Mouse (Mus musculus): ENCODE measurements around the gene Hhipl1. TPM values are rescaled to one million over a fixed set of nuclear protein-coding genes. Genes with fewer than 3 reads are reported as not detected.

Hhipl1 gene
- total RNA-seq, 2 experiments from 2014 or later = not detected

DNA sequence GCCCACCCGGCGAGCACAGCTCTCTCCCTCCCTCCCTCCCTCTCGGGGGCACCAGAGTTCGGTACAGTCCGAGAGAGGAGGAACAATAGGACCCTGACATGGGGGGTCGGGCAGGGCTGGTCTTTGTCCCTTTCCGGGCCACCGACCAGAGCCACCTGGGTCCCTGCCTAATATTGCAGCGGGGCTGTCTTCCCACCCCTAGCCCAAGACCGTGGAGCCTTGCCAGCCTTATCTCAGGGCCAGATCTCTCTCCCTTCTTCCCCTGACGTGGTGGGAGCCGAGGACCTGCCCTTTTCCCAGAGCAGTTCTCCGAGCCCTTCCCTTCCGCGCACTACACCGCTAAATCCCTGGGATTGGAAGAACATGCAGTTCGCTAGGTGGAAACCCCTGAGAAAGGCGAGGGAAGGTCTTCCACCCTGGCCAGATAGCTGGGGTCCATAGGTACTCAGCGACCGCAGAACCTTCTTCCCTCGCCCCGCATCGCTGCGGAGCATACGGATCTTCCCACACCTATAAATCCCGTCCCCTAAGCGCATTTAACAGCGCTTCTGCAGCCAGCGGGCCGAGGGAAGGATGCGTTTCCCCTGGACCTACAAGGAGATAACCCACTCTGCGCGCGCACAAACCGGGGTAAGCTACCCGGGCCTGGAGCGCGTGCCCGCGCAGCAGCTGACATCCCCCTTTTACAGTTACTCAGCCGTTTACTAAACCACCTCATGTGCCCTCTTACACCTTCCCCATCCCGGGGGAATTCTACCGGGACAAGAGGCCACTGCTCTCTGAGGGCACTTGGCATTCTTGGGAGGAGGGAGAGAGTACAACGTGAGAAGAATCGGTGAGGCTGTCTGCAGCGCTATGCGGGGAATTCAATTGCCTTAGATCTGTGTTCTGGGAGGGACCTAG is 29.9 kb upstream of the Hhipl1 start:
- no peak for ATAC-seq (replicated peaks; ENCODE audit: low FRiP score, low TSS enrichment, poor library complexity, severe bottlenecking)

GRCm38 (mm10) chr12:108277341-108277841 is 28.7 kb upstream of the Hhipl1 start:
- no peak for ATAC-seq (replicated peaks; ENCODE audit: low FRiP score, low TSS enrichment, poor library complexity, severe bottlenecking)

DNA sequence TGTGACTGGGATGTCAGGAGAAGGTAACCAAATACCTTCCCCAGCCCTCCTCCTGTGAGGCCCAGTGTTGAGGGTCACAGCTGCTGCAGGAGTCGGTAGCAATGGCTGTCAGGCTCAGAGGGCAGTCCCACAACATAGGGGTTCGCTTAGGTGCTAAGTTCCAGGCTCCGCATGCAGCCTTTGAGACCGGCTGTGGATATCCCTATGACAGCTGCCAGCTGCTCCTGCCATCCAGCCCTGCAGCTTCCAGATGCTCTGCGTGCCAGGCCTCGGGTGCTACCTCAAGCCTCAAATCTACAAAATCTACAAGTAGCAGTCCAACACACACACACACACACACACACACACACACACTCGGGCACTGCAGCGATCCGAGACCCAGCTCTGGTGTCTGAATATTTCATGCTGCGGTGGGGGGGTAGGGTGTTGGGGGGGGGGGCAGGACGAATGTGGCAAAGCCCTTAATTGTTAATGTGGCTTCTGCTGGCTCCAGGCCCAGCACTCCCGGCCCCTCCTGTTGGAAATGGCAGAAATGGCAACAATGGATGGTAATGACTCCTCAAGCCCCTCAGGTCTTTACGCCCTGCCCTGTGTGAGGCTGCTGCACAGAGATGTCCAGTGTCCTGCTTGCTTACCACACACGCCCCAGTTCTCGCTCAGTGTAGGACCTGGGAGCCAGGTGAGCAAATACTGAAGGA is 27.7 kb upstream of the Hhipl1 start:
- ATAC-seq (replicated peaks; ENCODE audit: low FRiP score, low TSS enrichment, poor library complexity, severe bottlenecking) = no peak

DNA sequence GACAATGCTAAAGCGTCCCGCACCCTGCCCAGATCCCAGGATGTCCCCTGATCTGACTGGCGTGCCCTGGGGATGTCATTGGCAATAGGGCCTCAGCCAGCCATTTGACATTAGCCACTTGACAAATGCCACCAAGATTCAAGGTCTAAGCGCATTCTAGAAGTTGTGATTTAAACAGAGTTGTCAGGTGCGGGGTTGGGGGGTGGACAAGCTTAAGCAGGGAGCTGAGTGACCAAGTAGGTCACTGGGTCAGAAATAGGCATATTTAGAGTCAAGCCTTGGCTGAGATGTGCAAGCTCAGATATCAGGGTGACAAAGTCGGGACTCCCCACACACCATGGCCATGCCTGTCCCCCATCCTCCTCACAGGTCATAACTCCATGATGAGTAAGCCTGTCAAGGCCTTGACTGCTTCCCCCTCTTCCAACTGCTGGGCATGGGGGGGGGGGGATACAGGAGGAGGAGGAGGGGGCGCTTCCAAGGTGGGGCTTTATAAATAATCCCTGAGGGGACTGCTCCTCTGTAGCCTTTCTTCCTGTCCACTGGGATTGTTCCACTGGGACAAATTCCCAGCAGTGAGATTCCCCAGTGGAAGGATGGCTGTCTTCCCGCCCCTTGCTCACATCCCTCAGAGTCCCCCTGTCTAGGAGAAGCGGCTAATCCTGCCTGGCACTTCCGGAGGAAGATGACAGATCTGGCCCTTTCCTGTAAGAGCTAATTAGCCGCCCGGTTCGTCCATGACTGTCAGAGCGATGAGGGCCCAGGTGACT is 21.4 kb upstream of the Hhipl1 start:
- no peak for ATAC-seq (replicated peaks; ENCODE audit: low FRiP score, low TSS enrichment, poor library complexity, severe bottlenecking)

DNA sequence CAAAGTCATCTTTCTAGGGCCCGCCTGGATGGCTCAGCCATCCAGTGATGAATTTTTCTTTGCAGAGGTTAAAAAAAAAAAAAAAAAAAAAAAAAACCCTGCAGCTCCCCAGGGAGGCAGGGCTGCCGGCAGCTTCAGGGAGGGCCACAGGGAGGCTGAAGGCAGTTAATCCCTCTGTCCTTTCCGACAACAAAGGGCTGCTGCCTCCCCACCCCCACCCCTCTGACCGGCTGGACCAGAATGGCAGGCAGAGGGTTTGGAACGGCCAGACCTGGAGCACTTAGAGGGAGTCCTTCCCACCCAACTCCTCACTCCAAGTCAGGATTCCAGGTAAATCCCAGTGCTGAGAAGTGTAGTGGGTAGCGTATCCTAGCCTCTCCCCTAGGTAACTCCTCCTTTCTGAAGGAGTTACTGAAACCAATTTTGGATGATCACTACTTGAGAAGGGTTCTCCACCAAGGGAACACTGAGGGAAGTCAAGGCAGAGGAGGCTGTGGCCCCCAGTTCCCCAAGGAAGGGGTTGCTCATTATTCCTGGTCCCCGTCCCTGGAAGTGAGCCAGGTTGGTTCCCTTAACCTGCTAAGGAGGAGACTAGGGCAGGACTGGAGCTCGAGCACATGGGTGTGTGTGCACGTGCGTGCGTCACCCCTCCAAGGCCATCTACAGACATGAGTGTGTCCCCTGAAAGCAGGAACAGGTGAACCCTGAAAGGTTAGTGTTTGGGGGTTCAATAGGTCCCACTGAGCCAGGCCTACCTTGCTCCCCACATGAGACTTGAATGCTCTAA is 20.7 kb upstream of the Hhipl1 start:
- no peak for ATAC-seq (replicated peaks; ENCODE audit: low FRiP score, low TSS enrichment, poor library complexity, severe bottlenecking)

DNA sequence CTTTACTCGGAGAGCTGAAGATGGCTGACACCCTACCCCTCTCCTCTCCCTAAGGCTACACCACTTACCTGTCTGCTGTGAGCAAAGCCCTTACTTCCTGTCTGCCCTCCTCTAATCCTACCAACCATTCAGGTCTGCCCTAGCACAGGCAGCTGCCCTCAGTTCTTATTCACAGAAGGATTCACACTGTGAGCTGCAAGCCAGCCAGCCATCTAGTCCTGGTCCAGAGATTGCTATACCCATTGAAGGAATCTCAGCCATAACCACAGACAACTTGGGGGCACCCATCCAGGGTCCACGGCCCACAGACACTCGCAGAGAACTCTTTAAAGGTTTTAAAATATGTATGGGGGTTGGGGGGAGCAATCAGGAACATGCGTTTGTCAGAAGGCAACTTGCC is 19.7 kb upstream of the Hhipl1 start:
- ATAC-seq (replicated peaks; ENCODE audit: low FRiP score, low TSS enrichment, poor library complexity, severe bottlenecking) = no peak

DNA sequence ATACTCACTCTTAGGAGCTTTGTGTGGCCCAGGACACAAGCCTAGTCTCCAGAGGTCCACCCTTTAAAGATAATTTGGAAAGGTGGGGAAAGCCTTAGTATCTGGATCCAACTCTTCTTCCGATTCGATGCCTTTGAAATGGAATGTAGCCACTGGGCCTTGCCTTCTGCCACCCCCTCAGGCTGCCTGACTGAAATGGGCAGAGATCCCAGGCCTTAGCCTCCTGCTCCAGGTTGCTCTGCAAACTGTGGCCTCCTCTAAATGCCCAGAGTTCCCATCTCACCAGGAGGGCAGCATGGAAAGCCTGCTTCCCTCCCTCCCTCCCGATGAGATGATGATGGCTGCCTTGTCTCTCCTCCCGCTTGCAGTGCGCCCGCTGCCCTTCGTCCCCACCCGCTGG is 19.1 kb upstream of the Hhipl1 start:
- ATAC-seq (replicated peaks; ENCODE audit: low FRiP score, low TSS enrichment, poor library complexity, severe bottlenecking) = no peak

GRCm38 (mm10) chr12:108288127-108288880 is 17.8 kb upstream of the Hhipl1 start:
- no peak for ATAC-seq (replicated peaks; ENCODE audit: low FRiP score, low TSS enrichment, poor library complexity, severe bottlenecking)

DNA sequence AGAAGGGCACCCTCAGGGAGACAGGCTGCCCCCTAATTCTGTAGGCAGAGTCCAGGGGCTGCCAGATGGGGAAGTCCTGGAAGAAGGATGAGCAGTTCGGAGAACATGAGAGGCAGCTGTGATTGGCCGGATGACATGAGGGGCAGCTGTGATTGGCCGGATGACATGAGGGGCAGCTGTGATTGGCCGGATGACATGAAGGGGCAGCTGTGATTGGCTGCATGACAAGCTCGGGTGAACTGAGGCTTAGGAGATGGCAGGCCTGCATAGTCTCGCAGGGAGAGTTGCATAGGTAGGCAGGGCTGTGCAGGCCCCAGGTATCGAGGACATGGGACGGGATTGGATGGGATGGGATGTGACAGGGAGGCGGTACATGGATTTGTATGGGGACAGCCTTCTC is 13.7 kb upstream of the Hhipl1 start:
- ATAC-seq (replicated peaks; ENCODE audit: low FRiP score, low TSS enrichment, poor library complexity, severe bottlenecking) = peak; percentile 42; the same call in 1 of the 2 replicates

DNA sequence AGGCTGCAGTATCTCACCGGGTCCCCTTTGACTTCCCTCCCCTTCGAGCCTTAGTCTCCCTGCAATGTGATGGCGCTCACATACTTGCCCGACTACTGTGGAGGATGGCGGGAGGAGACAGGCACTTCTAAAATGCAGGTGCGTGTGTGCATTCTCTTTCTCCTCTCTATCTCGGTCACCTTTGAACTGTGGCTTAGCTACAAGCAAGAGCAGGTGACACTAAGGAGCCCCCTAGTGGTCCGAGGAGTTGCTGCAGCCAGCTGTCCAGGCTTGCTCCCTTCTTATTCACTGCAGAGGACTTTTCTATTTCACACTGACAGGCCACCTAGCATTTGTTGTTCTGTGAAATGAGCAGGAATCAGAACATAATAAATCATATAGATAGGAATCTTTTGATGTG is 13.1 kb upstream of the Hhipl1 start:
- peak; percentile 83 for ATAC-seq (replicated peaks; ENCODE audit: low FRiP score, low TSS enrichment, poor library complexity, severe bottlenecking)

DNA sequence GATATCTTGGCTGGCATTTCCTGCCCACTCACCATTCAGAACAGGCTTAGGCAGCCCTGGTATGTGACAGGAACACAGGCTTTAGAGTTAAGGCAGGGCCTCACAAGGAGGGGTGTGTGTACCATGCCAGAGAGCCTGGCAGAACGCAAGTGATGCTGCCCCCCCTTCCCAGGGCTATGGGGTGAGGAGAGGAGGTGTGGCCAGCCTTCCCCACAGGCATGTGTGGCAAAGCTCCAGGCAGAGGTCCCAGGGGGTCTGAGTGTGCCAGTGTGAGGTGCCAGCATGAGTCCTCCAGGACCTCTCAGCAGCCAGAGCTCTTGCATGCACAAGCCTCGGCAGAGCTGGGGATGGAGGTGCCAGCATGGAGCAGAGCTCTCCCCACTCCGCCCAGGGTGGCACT is 11.4 kb upstream of the Hhipl1 start:
- ATAC-seq (replicated peaks; ENCODE audit: low FRiP score, low TSS enrichment, poor library complexity, severe bottlenecking) = no peak

DNA sequence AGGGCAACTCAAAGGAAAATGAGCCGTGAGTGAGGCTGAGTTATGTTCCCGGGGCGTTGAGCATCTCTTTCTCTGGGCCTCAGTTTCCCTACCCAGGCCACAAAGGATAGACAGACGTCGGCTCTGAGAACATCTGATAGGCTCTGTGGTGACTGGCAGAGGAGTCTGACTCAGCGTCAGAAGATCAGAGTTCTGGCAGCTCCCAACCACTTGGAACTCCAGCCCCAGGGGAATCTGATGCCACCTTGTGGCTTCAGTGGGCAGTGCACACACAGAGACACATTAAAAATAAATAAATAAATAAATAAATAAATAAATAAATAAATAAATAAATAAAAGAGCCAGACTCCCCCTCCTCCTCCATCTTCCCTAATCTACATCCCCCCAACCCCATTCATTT is 9.0 kb upstream of the Hhipl1 start:
- ATAC-seq (replicated peaks; ENCODE audit: low FRiP score, low TSS enrichment, poor library complexity, severe bottlenecking) = 0 out of 2 replicates have a peak, but pooled peaks have one; percentile 57

DNA sequence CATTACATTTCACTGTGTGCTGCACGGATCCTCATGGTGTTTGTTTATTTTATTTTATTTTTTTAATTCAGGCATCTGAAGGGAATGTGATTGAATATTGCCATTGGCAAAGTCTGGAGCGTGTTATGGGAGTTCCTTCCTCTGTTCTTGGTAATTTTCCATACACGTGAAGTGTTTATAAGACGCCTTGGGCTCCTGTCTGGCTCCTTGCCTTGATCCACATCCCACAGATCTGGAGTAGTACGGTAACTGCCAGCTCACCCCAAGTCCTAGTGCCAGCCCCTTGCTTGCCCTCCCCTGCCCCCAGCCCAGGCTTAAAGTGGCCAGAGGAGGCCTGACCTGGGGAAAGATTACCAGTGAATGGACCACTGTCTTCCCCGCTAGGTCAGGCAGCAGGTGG is 5.1 kb upstream of the Hhipl1 start:
- no peak for ATAC-seq (replicated peaks; ENCODE audit: low FRiP score, low TSS enrichment, poor library complexity, severe bottlenecking)

DNA sequence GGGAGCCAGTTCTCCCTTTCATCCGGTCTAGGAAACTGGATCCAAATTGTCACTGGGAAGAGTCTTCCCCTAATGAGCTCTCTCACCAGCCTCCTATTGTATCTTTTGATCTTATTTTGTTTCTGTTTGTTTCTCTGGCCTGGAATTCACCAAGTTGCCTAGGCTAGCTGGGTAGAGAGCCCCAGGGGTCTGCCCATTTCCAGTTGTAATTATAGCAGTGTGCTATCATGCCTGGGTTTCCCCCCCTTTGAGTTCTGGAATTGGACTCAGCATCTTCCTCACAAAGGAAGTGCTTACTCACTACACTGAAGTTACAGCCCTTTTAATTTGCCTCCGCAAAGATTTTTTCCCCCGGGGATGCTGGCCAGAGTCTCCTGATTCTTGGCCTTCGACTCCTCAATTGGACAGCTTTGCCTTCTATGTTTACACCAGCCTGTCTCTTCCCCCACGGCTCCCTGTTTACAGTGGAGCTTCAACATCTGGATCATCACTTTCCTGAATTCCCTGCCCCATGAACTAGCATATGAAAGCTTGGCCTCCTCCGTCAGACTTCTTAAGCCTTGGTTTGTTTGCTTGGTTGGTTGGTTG is 2.2 kb upstream of the Hhipl1 start:
- ATAC-seq (replicated peaks; ENCODE audit: low FRiP score, low TSS enrichment, poor library complexity, severe bottlenecking) = no peak

- ATAC-seq (replicated peaks; ENCODE audit: low FRiP score, low TSS enrichment, poor library complexity, severe bottlenecking) = no peak
These were observed 898 bp upstream of the Hhipl1 start for GRCm38 (mm10) chr12:108305172-108305571.

GRCm38 (mm10) chr12:108307553-108307952 is 1.5 kb downstream of the Hhipl1 start:
- ATAC-seq (replicated peaks; ENCODE audit: low FRiP score, low TSS enrichment, poor library complexity, severe bottlenecking) = peak; percentile 74; the same call in 1 of the 2 replicates

GRCm38 (mm10) chr12:108308363-108308856 is 2.3 kb downstream of the Hhipl1 start:
- no peak for ATAC-seq (replicated peaks; ENCODE audit: low FRiP score, low TSS enrichment, poor library complexity, severe bottlenecking)
